Mouse (Mus musculus) embryo, embryonic 9.5 days (tissue): ENCODE measurements around the gene Rslcan18.
A peak's percentile ranks its signal among the peaks of the same experiment; 100 is the strongest.
"Not testable (repeated sequence)": the region's sequence is repeated elsewhere in the genome, so short reads cannot be mapped to it uniquely, and the experiment has no call there.

ENCODE experiments used
- DNase-seq: peaks from one replicate; pipeline ENCODE4 v3.0.0-alpha.2; 2017; ENCODE audit errors: extremely low spot score

Gene Rslcan18

DNA sequence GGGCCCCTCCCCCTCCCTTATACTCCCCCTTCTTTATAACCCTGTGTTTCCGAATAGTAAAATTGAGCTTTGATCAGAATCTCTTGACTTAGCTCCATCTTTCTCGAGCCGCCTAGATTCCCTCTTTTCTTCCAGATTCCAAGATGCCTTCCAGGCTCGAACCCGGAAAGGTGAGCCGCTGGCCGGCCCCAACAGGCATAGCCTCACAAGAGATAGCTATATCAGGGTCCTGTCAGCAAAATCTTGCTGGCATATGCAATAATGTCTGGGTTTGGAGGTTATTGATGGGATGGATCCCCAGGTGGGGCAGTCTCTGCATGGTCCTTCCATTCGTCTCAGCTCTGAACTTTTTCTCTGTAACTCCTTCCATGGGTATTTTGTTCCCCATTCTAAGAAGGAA, at the start of gene Rslcan18:
Gene Rslcan18, minus strand, starts transcription at position 101 of the 400 bp plus-strand sequence.
- DNase-seq: not testable (repeated sequence)

- peak; percentile 84 for DNase-seq
Observed at GRCm38 (mm10) chr13:67128038-67128721, 12.1 kb upstream of the Rslcan18 start.

- not testable (repeated sequence) for DNase-seq
Observed at GRCm38 (mm10) chr13:67127507-67127906, 11.4 kb upstream of the Rslcan18 start.

DNA sequence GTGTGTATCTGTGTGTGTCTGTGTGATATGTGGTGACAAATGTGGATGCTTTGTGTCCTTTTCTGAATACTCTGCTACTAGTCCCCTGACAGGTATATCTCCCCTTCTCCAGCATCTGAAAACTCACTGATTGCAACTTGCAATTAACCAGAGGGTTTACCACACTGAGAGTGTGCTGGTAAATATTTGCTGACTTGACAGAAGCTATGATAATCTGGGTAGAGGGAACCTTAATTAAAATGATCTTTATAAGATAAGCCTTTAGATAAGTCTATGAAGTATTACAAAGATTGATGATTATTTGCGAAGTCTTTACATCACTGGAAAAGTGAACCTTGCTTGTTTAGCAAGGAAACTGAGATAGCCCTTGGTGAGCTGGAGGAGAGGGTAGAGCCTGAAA, 8.4 kb upstream of the Rslcan18 start:
- no peak for DNase-seq

DNA sequence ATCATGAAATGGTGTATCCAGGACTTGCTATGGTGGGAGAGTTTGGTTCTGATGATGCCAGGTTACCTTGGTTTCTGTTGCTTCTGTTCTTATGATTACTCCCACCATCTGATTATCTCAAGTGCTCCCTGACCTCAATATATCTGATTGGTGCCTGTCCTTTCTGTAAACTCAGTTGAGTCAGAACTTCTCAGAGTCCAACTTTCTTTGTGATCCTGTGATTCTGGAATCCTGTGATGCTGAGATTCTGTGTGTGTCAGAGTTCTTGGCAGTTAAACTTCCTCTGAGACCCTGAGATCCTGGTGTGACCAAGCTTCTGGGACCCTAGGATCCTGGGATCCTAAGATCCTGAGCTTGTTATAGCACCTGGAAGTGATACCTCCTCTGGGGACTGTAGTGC, 5.3 kb upstream of the Rslcan18 start, which contains the start of gene Zfp759:
Gene Zfp759, plus strand, starts transcription at position 301 of the 400 bp plus-strand sequence.
- not testable (repeated sequence) for DNase-seq

GRCm38 (mm10) chr13:67113287-67113686, 2.8 kb downstream of the Rslcan18 start:
- no peak for DNase-seq

DNA sequence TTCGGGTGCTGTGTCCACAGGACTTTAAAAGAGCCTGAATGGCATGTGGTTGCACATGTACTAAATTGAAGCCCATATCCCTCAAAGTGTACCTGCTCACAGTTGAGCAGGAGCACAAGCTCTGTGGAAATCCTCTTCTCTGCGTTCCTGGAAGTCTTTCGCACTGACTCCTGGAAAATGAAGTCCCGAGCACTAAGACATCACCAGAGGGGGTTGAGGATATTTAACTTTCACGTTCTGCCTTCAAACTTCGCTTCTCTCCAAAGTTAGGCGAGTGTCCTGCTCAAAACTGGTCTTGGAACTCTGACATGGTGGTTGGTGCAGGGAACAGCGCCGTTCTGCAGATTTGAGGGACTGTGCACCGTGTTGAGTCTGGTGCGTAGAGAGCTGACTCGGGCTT, 4.0 kb downstream of the Rslcan18 start:
- no peak for DNase-seq

- DNase-seq: no peak
Observed at GRCm38 (mm10) chr13:67108821-67109206, 7.2 kb downstream of the Rslcan18 start.

DNA sequence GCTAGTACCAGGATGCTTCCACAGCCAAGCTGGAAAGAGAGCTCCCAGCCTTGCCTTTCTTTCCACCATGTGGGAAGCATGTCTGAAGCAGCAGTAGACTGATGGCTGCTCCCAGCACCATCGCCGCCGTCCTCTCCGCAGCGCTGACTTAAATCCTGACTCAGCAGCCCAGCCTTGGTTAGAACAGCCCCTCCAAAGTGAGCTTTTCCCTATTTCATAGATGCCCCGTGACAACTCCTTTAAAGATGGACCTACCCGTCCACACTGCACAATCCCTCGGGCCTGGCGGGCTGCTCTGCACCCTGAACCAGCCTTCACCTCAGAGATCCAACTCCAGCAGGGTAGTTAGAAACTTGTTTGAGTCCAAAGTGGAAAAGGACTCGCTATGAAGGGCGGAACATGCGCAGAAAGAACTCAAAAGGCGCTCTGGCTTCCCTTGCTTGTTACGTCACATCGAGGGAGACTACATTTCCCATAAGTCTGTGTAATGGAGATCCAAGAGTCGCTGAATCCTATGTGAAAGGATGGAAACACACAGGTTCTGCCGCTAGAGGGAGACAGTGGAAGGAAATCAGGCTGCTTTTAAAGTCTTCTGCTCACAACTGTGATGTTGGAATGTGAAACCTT, 7.8 kb downstream of the Rslcan18 start, which contains the start of gene Gm28557:
Gene Gm28557, minus strand, starts transcription at position 411 of the 627 bp plus-strand sequence.
- DNase-seq: peak; percentile 91

GRCm38 (mm10) chr13:67107681-67108080, 8.4 kb downstream of the Rslcan18 start:
- DNase-seq: no peak

GRCm38 (mm10) chr13:67097876-67098275, 18.2 kb downstream of the Rslcan18 start, which contains the start of gene Zfp708:
Gene Zfp708, minus strand, starts transcription at chr13:67097976.
- DNase-seq: no peak

- DNase-seq: no peak
Observed at GRCm38 (mm10) chr13:67090154-67090553, 25.9 kb downstream of the Rslcan18 start.

- DNase-seq: no peak
Observed at GRCm38 (mm10) chr13:67081946-67082345, 34.1 kb downstream of the Rslcan18 start.

GRCm38 (mm10) chr13:67081142-67081713, 34.8 kb downstream of the Rslcan18 start:
- DNase-seq: peak; percentile 87

DNA sequence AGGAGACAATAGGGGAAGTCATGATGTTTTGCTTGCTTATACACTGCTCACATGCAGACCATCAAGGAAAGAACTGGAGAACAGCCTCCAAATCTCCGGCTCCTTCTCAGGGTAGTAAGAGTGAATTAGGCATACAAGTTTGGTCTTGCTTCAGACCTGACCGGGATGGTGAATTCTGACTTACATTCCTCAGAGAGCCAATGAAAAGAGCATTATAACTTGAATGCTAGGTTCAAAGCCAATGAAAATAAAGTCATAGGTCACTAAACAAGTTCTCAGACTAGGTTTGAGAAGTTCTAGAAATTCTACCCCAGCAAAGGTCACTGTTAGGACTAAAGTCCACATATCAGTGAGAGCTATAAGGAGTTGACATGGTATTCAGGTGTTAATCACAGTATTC, 38.8 kb downstream of the Rslcan18 start:
- no peak for DNase-seq

GRCm38 (mm10) chr13:67072786-67073185, 43.3 kb downstream of the Rslcan18 start:
- no peak for DNase-seq

DNA sequence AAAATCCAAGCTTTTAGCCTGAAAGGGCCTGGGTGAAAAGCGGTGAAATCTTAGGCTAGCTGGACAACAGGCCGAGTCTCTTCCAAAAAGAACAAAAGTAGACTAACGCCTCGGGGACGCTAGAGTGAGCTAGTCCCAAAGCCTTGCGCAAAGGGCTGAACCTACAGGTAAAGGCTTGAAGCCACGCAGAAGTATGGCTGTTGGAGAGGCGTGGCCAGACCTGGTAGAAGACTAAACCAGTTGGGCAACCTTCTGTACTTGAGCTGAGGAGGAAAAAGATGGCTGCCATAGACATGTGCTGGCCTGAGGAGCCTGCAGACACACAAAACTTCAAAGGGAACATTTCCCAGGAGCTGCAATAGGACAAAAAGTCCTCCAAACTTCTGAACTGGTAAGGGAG, 50.7 kb downstream of the Rslcan18 start:
- DNase-seq: no peak

DNA sequence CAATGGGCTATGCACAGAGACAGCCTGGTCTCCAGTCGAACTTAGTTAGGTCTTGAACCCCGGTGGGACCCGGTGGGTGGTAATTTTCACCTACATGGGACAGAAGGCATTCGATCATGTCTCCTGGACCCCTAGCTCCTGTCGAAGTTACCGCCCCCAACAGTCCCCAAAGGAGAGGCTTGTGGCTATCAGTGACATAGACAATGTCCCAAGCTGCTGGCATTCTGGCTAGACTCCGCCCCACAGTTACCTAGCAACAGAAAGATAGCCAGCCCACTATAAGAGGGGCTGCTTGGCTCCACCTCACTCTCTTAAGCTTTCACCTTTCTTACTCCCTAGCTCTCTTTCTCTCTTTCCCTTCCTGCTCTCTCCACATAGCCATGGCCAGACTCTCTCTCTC, 53.6 kb downstream of the Rslcan18 start:
- DNase-seq: no peak

DNA sequence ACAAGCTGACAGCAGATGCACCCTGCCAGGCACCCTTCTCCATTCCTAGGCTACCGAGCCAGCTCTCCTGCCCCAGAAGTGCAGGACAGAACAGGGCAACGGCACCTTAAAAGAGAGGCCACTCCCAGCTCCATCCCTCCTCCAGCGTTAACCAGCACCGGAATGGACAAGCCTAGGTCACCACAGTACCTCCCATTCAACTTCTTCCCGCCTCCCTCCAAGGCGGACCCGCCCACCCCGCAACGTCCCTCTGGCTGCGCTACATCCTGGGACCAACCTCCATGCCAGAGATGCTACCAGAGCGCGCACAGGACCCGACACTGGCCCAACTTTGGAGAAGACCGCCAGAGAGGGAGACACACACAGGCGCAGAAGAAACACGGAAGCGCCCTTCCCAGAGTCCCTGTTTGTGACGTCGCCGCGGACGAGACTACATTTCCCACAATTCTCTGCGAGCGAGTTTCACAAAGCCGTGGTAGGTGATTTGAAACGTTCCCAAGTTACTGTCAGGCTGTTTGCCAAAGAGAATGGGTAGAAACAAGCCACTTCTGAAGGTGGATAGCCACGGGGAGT, 55.2 kb downstream of the Rslcan18 start, which contains the start of gene Zfp712:
Gene Zfp712, minus strand, starts transcription at position 385 of the 573 bp plus-strand sequence.
- peak; percentile 90 for DNase-seq

DNA sequence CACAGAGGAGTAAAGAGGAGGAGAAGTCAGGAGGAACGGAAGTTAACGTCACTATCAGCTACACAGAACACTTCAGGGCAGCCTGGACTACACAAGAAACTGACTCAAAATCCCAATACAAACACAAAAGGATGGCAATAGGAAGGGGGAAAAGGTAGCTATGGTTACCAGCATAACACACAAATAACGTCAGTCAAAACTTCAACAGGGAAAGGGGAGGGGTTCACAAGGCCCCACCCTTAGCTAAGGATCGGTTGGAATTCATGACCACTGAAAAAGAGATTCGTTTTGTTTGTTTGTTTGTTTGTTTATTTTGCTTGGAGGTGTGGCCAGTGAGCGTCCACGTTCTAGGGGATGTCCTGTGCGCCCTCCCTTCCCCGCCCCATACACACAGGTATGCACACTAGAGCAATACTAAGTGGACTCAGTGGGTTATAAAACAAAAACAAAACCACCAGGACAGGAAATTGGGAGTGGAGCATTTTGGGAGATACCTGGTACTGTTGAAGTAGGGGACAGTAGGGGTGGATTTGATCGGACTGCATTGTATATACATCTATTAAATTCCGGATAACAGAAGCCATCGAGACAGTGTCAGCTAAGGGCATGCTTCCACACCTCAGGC, 55.8 kb downstream of the Rslcan18 start:
- DNase-seq: peak; percentile 12
